Mouse (Mus musculus): ENCODE measurements around the gene Per2.
"Not testable (repeated sequence)": the region's sequence is repeated elsewhere in the genome, so short reads cannot be mapped to it uniquely, and the experiment has no call there.

The Per2 gene

GRCm38 (mm10) chr1:91459059-91459809 is at the start of gene Per2:
Gene Per2, minus strand, starts transcription at chr1:91459324.
- DNase-seq (ENCODE audit: low read depth) = peak; percentile 100

- no peak for DNase-seq (ENCODE audit: low read depth)
Measured at GRCm38 (mm10) chr1:91504615-91505014, 45.5 kb upstream of the Per2 start.

GRCm38 (mm10) chr1:91498579-91498978 is 39.5 kb upstream of the Per2 start:
- DNase-seq (ENCODE audit: low read depth) = no peak

- no peak for DNase-seq (ENCODE audit: low read depth)
Measured at GRCm38 (mm10) chr1:91495321-91495720, 36.2 kb upstream of the Per2 start.

- DNase-seq (ENCODE audit: low read depth) = peak; percentile 96
Measured at GRCm38 (mm10) chr1:91494457-91495140, 35.5 kb upstream of the Per2 start, which contains the start of gene Traf3ip1. Gene Traf3ip1, plus strand, starts transcription at chr1:91494647.

GRCm38 (mm10) chr1:91493938-91494337 is 34.8 kb upstream of the Per2 start:
- DNase-seq (ENCODE audit: low read depth) = no peak

GRCm38 (mm10) chr1:91492740-91493139 is 33.6 kb upstream of the Per2 start:
- DNase-seq (ENCODE audit: low read depth) = peak; percentile 66

- DNase-seq (ENCODE audit: low read depth) = peak; percentile 79
Measured at GRCm38 (mm10) chr1:91490322-91490721, 31.2 kb upstream of the Per2 start.

- no peak for DNase-seq (ENCODE audit: low read depth)
Measured at GRCm38 (mm10) chr1:91486165-91486564, 27.0 kb upstream of the Per2 start.

GRCm38 (mm10) chr1:91485422-91485821 is 26.3 kb upstream of the Per2 start:
- DNase-seq (ENCODE audit: low read depth) = no peak

GRCm38 (mm10) chr1:91484011-91484346 is 24.9 kb upstream of the Per2 start:
- peak; percentile 22 for DNase-seq (ENCODE audit: low read depth)

GRCm38 (mm10) chr1:91483304-91484010 is 24.3 kb upstream of the Per2 start:
- peak; percentile 93 for DNase-seq (ENCODE audit: low read depth)

- DNase-seq (ENCODE audit: low read depth) = no peak
Measured at GRCm38 (mm10) chr1:91482616-91483211, 23.6 kb upstream of the Per2 start.

- DNase-seq (ENCODE audit: low read depth) = no peak
Measured at GRCm38 (mm10) chr1:91478958-91479357, 19.8 kb upstream of the Per2 start.

GRCm38 (mm10) chr1:91478145-91478544 is 19.0 kb upstream of the Per2 start:
- DNase-seq (ENCODE audit: low read depth) = not testable (repeated sequence)

GRCm38 (mm10) chr1:91469888-91470419 is 10.8 kb upstream of the Per2 start:
- DNase-seq (ENCODE audit: low read depth) = no peak

- DNase-seq (ENCODE audit: low read depth) = no peak
Measured at GRCm38 (mm10) chr1:91466186-91466585, 7.1 kb upstream of the Per2 start.

GRCm38 (mm10) chr1:91465244-91465643 is 6.1 kb upstream of the Per2 start:
- peak; percentile 38 for DNase-seq (ENCODE audit: low read depth)

GRCm38 (mm10) chr1:91464436-91464835 is 5.3 kb upstream of the Per2 start:
- no peak for DNase-seq (ENCODE audit: low read depth)

GRCm38 (mm10) chr1:91463336-91463995 is 4.3 kb upstream of the Per2 start:
- DNase-seq (ENCODE audit: low read depth) = no peak

GRCm38 (mm10) chr1:91460564-91460963 is 1.4 kb upstream of the Per2 start:
- peak; percentile 77 for DNase-seq (ENCODE audit: low read depth)

- DNase-seq (ENCODE audit: low read depth) = no peak
Measured at GRCm38 (mm10) chr1:91460069-91460468, 945 bp upstream of the Per2 start.
